Mouse (Mus musculus): ENCODE results near the gene Nhlrc4. TPM values are rescaled to one million over a fixed set of nuclear protein-coding genes. Genes with fewer than 3 reads are reported as not detected.

Nhlrc4 gene
- total RNA-seq, 2 experiments from 2014 or later, result not detected

DNA sequence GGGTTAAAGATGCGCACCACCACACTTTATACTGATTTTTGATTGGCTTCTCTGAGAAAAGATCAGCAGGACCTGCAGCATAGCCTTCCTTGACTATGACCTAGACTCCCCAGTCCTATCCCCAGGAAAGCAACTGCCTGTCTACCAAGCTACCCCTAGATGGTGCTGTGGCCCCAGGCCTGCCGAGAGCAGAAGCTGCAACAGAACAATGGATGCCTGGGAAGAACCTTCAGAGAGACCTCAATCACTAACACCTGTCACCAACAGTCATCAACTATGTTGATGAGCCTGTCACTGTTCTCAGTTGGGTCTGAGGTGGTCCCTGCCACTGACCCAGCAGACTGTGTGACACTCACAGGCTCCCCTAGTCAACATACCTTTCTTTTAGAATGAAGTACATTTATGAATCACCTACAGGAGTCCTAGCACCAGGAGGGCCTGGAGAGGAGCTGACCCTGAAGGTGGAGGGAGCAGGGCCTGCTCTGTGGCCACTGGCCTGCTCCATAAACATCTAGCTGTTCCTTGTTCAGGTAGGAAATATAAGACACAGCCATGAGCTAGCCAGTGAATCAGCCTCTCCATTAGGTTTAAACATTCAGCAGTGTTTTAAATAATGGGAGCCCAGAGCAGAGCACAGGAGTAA, 50.7 kb downstream of the Nhlrc4 start:
- DNase-seq (ENCODE audit: low spot score in 2 of 2), result peak; percentile 67 to 70
- intact Hi-C loops (cut with DNase I), result loop anchor here (1.0 to 10.0 kb wide), 3 partner anchors 88 to 201 kb away; partner anchors contain the start of genes Decr2 and Nme4

Other genes starting within 250 kb of the Nhlrc4 start
- gene Gng13, start 227.8 kb downstream of the Nhlrc4 start, total RNA-seq (2021), result 100 to 1,000 TPM; 176 to 196 TPM
- 1 to 10 TPM; 2.4 to 3.0 TPM for gene Chtf18, start 217.5 kb downstream of the Nhlrc4 start, total RNA-seq (2021)
- 10 to 100 TPM; 46.9 to 48.7 TPM for gene Rpusd1, start 217.3 kb downstream of the Nhlrc4 start, total RNA-seq (2021)
- gene Mslnl, start 208.9 kb downstream of the Nhlrc4 start, total RNA-seq (2021), result under 1 TPM in 1 of 2 experiments, not detected in 1; 0.25 TPM
- 1 to 10 TPM; 2.2 to 3.8 TPM for gene Msln, start 190.6 kb downstream of the Nhlrc4 start, total RNA-seq (2021)
- 10 to 100 TPM; 33.4 to 34.4 TPM for gene Narfl, start 171.2 kb downstream of the Nhlrc4 start, total RNA-seq (2021)
- 100 to 1,000 TPM; 109 to 122 TPM for gene Haghl, start 159.3 kb downstream of the Nhlrc4 start, total RNA-seq (2021)
- under 1 TPM in 1 of 2 experiments, not detected in 1; 0.21 TPM for gene Ccdc78, start 158.4 kb downstream of the Nhlrc4 start, total RNA-seq (2021)
- gene Fam173a, start 152.1 kb downstream of the Nhlrc4 start, total RNA-seq (2021), result 10 to 100 TPM; 79.7 to 82.2 TPM
- gene AC134908.4, start 149.3 kb downstream of the Nhlrc4 start, total RNA-seq (2021), result 1 to 10 TPM in 1 of 2 experiments, not detected in 1; 1.0 TPM
- 10 to 100 TPM; 72.5 to 86.7 TPM for gene Metrn, start 147.8 kb downstream of the Nhlrc4 start, total RNA-seq (2021)
- gene Fbxl16, start 135.9 kb downstream of the Nhlrc4 start, total RNA-seq (2021), result 100 to 1,000 TPM; 648 to 673 TPM
- 10 to 100 TPM; 25.1 to 25.4 TPM for gene Wdr24, start 121.3 kb downstream of the Nhlrc4 start, total RNA-seq (2021)
- 10 to 100 TPM; 55.9 to 57.6 TPM for gene Jmjd8, start 116.1 kb downstream of the Nhlrc4 start, total RNA-seq (2021)
- gene Stub1, start 111.6 kb downstream of the Nhlrc4 start, total RNA-seq (2021), result 100 to 1,000 TPM; 171 to 173 TPM
- 10 to 100 TPM; 59.0 to 59.7 TPM for gene Rhbdl1, start 107.7 kb downstream of the Nhlrc4 start, total RNA-seq (2021)
- 10 to 100 TPM; 23.0 to 25.2 TPM for gene Gm20683, start 103.2 kb downstream of the Nhlrc4 start, total RNA-seq (2021)
- 10 to 100 TPM; 76.9 to 84.4 TPM for gene Rhot2, start 100.1 kb downstream of the Nhlrc4 start, total RNA-seq (2021)
- gene Wdr90, start 83.5 kb downstream of the Nhlrc4 start, total RNA-seq (2021), result 10 to 100 TPM; 29.8 to 31.4 TPM
- gene Mcrip2, start 76.2 kb downstream of the Nhlrc4 start, total RNA-seq (2021), result 10 to 100 TPM; 21.1 to 22.2 TPM
- gene Mettl26, start 69.9 kb downstream of the Nhlrc4 start, total RNA-seq (2021), result 10 to 100 TPM; 34.8 to 38.1 TPM
- 1 to 10 TPM; 1.3 to 2.5 TPM for gene Wfikkn1, start 64.1 kb downstream of the Nhlrc4 start, total RNA-seq (2021)
- gene Rab40c, start 25.2 kb downstream of the Nhlrc4 start, total RNA-seq (2021), result 10 to 100 TPM; 46.7 to 50.9 TPM
- 100 to 1,000 TPM; 116 to 118 TPM for gene Pigq, start within 50 bp of the Nhlrc4 start, total RNA-seq (2021)
- gene A930017K11Rik, start 7.6 kb upstream of the Nhlrc4 start, total RNA-seq (2021), result under 1 TPM in 1 of 2 experiments, not detected in 1; 0.23 TPM
- gene Capn15, start 40.8 kb upstream of the Nhlrc4 start, total RNA-seq (2021), result 10 to 100 TPM; 47.0 to 51.6 TPM
- gene Rab11fip3, start 124.6 kb upstream of the Nhlrc4 start, total RNA-seq (2021), result 100 to 1,000 TPM in 1 of 2 experiments, 10 to 100 TPM in 1; 95.8 to 103 TPM
- 10 to 100 TPM; 26.4 to 27.9 TPM for gene Decr2, start 145.4 kb upstream of the Nhlrc4 start, total RNA-seq (2021)
- gene Nme4, start 150.6 kb upstream of the Nhlrc4 start, total RNA-seq (2021), result 1 to 10 TPM; 3.3 to 3.7 TPM
- gene Tmem8, start 168.3 kb upstream of the Nhlrc4 start, total RNA-seq (2021), result 10 to 100 TPM; 11.6 to 13.0 TPM
- 10 to 100 TPM; 62.6 to 68.7 TPM for gene Mrpl28, start 178.5 kb upstream of the Nhlrc4 start, total RNA-seq (2021)
- gene Axin1, start 193.7 kb upstream of the Nhlrc4 start, total RNA-seq (2021), result 10 to 100 TPM; 21.1 to 21.6 TPM